Mouse (Mus musculus) kidney, adult 10 weeks (tissue): ENCODE results near the gene Ildr1. TPM values are rescaled to one million over a fixed set of nuclear protein-coding genes. Genes with fewer than 3 reads are reported as not detected.

Experiments
- polyA plus RNA-seq: library from polyadenylated mRNA; stranded (reverse); fragments of 350-450 nt; fragmentation: Illumina TruSeq; extraction: RNeasy Lipid Tissue Mini Kit (QIAGEN cat#74804); gene quantifications from one replicate; pipeline ENCODE4 v1.2.3, GENCODE M21; 2014; ENCODE audit warnings: low read depth, low replicate concordance

The Ildr1 gene
- polyA plus RNA-seq = 33.5 TPM

GRCm38 (mm10) chr16:36693818-36694413 lies at the start of gene Ildr1:
Gene Ildr1 (plus strand): TSS chr16:36693978.

DNA sequence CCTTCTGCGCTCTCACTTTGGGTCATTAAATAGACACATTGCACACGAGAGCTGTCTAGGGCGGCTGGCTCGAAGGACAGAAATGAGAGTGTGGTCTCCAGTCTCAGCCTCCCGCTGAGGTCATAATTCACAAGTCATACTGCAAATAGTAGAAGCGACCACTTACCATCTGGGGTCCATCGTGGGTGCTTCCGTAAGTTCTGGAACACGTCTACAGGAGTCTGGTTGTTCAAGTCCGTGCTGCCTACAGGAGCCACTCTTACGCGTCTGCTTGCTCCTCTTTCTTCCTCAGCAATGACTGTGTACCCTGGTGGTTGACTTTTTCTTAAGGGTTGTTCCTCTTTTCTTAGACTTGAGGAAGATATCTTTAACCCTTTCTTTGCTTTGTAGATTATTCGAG lies 28.0 kb upstream of the Ildr1 start, which contains the start of gene Cd86:
TSS of gene Cd86 (minus strand) at position 300 of the 400 bp plus-strand sequence.

Other genes starting within 250 kb of the Ildr1 start
- not detected for gene Stfa3, start 238.6 kb upstream of the Ildr1 start, polyA plus RNA-seq
- 18.2 TPM for gene Casr, start 131.8 kb upstream of the Ildr1 start, polyA plus RNA-seq
- gene Cd86, start 27.9 kb upstream of the Ildr1 start, polyA plus RNA-seq = 3.9 TPM
- 144 TPM for gene Slc15a2, start 91.0 kb downstream of the Ildr1 start, polyA plus RNA-seq
- gene Iqcb1, start 134.4 kb downstream of the Ildr1 start, polyA plus RNA-seq = 23.8 TPM
- gene Eaf2, start 181.0 kb downstream of the Ildr1 start, polyA plus RNA-seq = 37.1 TPM
- 24.6 TPM for gene Golgb1, start 181.2 kb downstream of the Ildr1 start, polyA plus RNA-seq
- gene Hcls1, start 241.0 kb downstream of the Ildr1 start, polyA plus RNA-seq = 0.69 TPM